Mouse (Mus musculus) intestine, postnatal 0 days (tissue): ENCODE measurements around the gene Col8a1. TPM values are rescaled to one million over a fixed set of nuclear protein-coding genes. Genes with fewer than 3 reads are reported as not detected.

Source experiments
- ATAC-seq: fragments of 200-750 bp; cut with Nextera tagmentation; 2 replicates; pipeline ENCODE4 v1.8.0; 2017; ENCODE audit warnings: mild to moderate bottlenecking, moderate TSS enrichment, moderate library complexity
- H3K27ac ChIP-seq: fragments of 300-500 bp; sonication (generic); 2 replicates; pipeline ENCODE4 v1.5.1; 2014; ENCODE audit warnings: mild to moderate bottlenecking, low read depth, low read length, moderate library complexity
- H3K27me3 ChIP-seq: fragments of 300-500 bp; sonication (generic); replicated peaks from 2 replicates; pipeline ENCODE4 v1.6.1; 2014; ENCODE audit warnings: low read length, mixed read lengths; ENCODE audit not compliant: control insufficient read depth, insufficient read depth
- H3K36me3 ChIP-seq: fragments of 300-500 bp; sonication (generic); 2 replicates; pipeline ENCODE4 v1.6.1; 2014; ENCODE audit warnings: mild to moderate bottlenecking, moderate library complexity; ENCODE audit not compliant: control insufficient read depth, insufficient read depth
- H3K4me1 ChIP-seq: fragments of 300-500 bp; sonication (generic); replicated peaks from 2 replicates; pipeline ENCODE4 v1.6.1; 2014; ENCODE audit warnings: antibody characterized with exemption, low read length, mixed read lengths; ENCODE audit not compliant: control insufficient read depth, insufficient read depth
- H3K4me2 ChIP-seq: fragments of 300-500 bp; sonication (generic); replicated peaks from 2 replicates; pipeline ENCODE4 v1.6.1; 2014; ENCODE audit warnings: low read depth, mild to moderate bottlenecking, moderate library complexity
- H3K4me3 ChIP-seq: fragments of 300-500 bp; sonication (generic); 2 replicates; pipeline ENCODE4 v1.5.1; 2014; ENCODE audit warnings: low read depth, low read length
- H3K9ac ChIP-seq: fragments of 300-500 bp; sonication (generic); 2 replicates; pipeline ENCODE4 v1.6.1; 2014; ENCODE audit warnings: mild to moderate bottlenecking, low read depth, low read length
- H3K9me3 ChIP-seq: fragments of 300-500 bp; sonication (generic); 2 replicates; pipeline ENCODE4 v1.6.1; 2016; ENCODE audit warnings: mixed run types; ENCODE audit not compliant: control insufficient read depth
- CTCF ChIP-seq: sonication (generic); IDR thresholded peaks from 2 replicates; pipeline ENCODE4 v1.5.1; 2016; ENCODE audit warnings: low read depth, mild to moderate bottlenecking, control low read depth, antibody characterized with exemption, moderate library complexity
- whole genome bisulfite sequencing: fragments of 180-500 bp; shearing (Covaris S2); extraction: QIAGEN DNeasy Blood & Tissue Kit; methylation state at CpG from one replicate; pipeline ENCODE4 v1.1.7; 2014; 5-methylcytosine and 5-hydroxymethylcytosine counted together
- polyA plus RNA-seq: library from polyadenylated mRNA; unstranded; fragments of >200 nt; fragmentation: Nextera tagmentation; extraction: Ambion mirVana; gene quantifications from 2 replicates; pipeline ENCODE4 v1.2.1, GENCODE M21; 2015

Gene Col8a1
- polyA plus RNA-seq, 1 experiment from 2014 or later = 7.3 TPM

DNA sequence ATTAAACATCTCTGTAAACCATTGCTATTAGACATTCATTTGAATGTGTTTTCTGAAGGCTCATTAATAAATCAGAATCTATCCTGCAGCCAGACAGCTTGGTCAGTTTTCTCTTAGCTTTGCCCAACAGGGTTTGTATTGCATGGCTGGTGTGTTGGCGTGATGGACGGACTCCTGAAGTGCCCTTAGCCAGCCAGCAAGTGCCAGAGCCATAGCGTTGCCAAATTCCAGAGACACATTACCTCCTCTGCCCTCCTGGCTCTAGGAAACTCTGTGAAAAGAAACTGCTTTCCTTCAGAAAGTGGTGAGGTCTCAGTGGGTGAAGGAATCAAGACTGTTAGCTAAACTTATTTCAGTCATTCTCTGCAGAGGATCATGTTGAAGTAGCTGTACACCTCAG lies 14.4 kb downstream of the Col8a1 start:
- ATAC-seq = no peak
- WGBS = 92% methylated on average over 3 of the region's 3 CpGs
- no peak overlapping the region for H3K9ac ChIP-seq

GRCm38 (mm10) chr16:57734942-57735341 lies 19.6 kb downstream of the Col8a1 start:
- no peaks in the 10 kb centered on the region for H3K9me3 ChIP-seq
- TF ChIP-seq CTCF = no peak
- no peak overlapping the region for H3K4me2 ChIP-seq
- no peaks in the 10 kb centered on the region for H3K27me3 ChIP-seq
- 92% methylated on average over 2 of the region's 2 CpGs for WGBS
- H3K4me1 ChIP-seq = no peaks in the 10 kb centered on the region
- no peak overlapping the region for H3K4me3 ChIP-seq
- ATAC-seq = no peak
- no peak overlapping the region for H3K27ac ChIP-seq
- H3K36me3 ChIP-seq = no peaks in the 10 kb centered on the region
- no peak overlapping the region for H3K9ac ChIP-seq

More for the DNA sequence above, 14.4 kb downstream of the Col8a1 start:
- no peaks in the 10 kb centered on the region for H3K4me1 ChIP-seq
- H3K4me2 ChIP-seq = no peak overlapping the region
- no peak overlapping the region for H3K27ac ChIP-seq
- H3K4me3 ChIP-seq = no peak overlapping the region
- no peak for TF ChIP-seq CTCF
- H3K9me3 ChIP-seq = no peaks in the 10 kb centered on the region
- no peaks in the 10 kb centered on the region for H3K36me3 ChIP-seq
- no peaks in the 10 kb centered on the region for H3K27me3 ChIP-seq

- H3K4me2 ChIP-seq = no peak overlapping the region
- no peak for ATAC-seq
- H3K9me3 ChIP-seq = no peaks in the 10 kb centered on the region
- no peak for TF ChIP-seq CTCF
- H3K4me1 ChIP-seq = no peaks in the 10 kb centered on the region
- H3K27me3 ChIP-seq = no peaks in the 10 kb centered on the region
- H3K27ac ChIP-seq = no peak overlapping the region
- H3K9ac ChIP-seq = no peak overlapping the region
- 67% methylated on average over 1 of the region's 1 CpGs for WGBS
- no peak overlapping the region for H3K4me3 ChIP-seq
- H3K36me3 ChIP-seq = no peaks in the 10 kb centered on the region
These were observed 21.0 kb downstream of the Col8a1 start for GRCm38 (mm10) chr16:57733545-57733944.

DNA sequence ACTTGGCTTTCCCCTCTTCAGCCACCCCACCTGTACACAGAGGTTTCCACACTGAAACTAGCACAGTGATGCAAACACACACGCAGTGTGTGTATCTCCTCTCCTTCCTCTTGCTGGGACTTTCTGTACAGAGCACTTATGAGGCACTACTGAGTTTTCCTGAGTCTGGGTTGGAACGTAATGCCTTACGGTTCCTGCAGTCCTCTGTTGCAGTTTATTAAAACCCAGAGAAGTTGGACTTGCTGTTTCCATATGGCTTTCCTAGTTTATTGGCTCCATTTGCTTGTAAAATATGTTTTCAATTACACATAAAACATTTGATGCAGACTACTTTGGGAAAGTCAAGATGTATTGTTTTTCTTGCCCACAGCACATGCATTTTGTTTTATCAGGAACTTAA lies 21.4 kb downstream of the Col8a1 start:
- H3K36me3 ChIP-seq = no peaks in the 10 kb centered on the region
- H3K4me1 ChIP-seq = no peaks in the 10 kb centered on the region
- H3K4me3 ChIP-seq = no peak overlapping the region
- H3K27me3 ChIP-seq = no peaks in the 10 kb centered on the region
- no peak for TF ChIP-seq CTCF
- WGBS = 77% methylated on average over 3 of the region's 3 CpGs
- no peaks in the 10 kb centered on the region for H3K9me3 ChIP-seq
- no peak overlapping the region for H3K9ac ChIP-seq
- H3K4me2 ChIP-seq = no peak overlapping the region
- no peak for ATAC-seq
- no peak overlapping the region for H3K27ac ChIP-seq

- no peaks in the 10 kb centered on the region for H3K9me3 ChIP-seq
- H3K4me3 ChIP-seq = no peak overlapping the region
- H3K9ac ChIP-seq = no peak overlapping the region
- TF ChIP-seq CTCF = no peak
- no peak overlapping the region for H3K27ac ChIP-seq
- no peak for ATAC-seq
- no peaks in the 10 kb centered on the region for H3K27me3 ChIP-seq
- no peaks in the 10 kb centered on the region for H3K36me3 ChIP-seq
- no peaks in the 10 kb centered on the region for H3K4me1 ChIP-seq
- 51% methylated on average over 3 of the region's 3 CpGs for WGBS
- no peak overlapping the region for H3K4me2 ChIP-seq
These were observed 29.6 kb downstream of the Col8a1 start for GRCm38 (mm10) chr16:57724978-57725377.

- no peak for ATAC-seq
- no peak overlapping the region for H3K27ac ChIP-seq
- TF ChIP-seq CTCF = no peak
- H3K4me2 ChIP-seq = no peak overlapping the region
- no peaks in the 10 kb centered on the region for H3K4me1 ChIP-seq
- no peak overlapping the region for H3K9ac ChIP-seq
- no peaks in the 10 kb centered on the region for H3K9me3 ChIP-seq
- H3K4me3 ChIP-seq = no peak overlapping the region
- no peaks in the 10 kb centered on the region for H3K36me3 ChIP-seq
- H3K27me3 ChIP-seq = no peaks in the 10 kb centered on the region
- WGBS = 77% methylated on average over 2 of the region's 2 CpGs
These were observed 35.6 kb downstream of the Col8a1 start for GRCm38 (mm10) chr16:57718982-57719381.

- H3K27ac ChIP-seq = no peak overlapping the region
These were observed 55.8 kb downstream of the Col8a1 start for GRCm38 (mm10) chr16:57698733-57699132.

More at GRCm38 (mm10) chr16:57698733-57699132, 55.8 kb downstream of the Col8a1 start:
- Histone ChIP-seq H3K27me3 (no peaks in the 10 kb centered on the region), H3K4me3 (no peak overlapping the region), H3K9ac (no peak overlapping the region), H3K4me2 (no peak overlapping the region), H3K9me3 (no peaks in the 10 kb centered on the region), H3K4me1 (no peaks in the 10 kb centered on the region), H3K36me3 (no peaks in the 10 kb centered on the region)
- ATAC-seq = no peak
- 91% methylated on average over 5 of the region's 5 CpGs for WGBS
- no peak for TF ChIP-seq CTCF
